Mouse (Mus musculus): ENCODE measurements around the gene Gm49384. TPM values are rescaled to one million over a fixed set of nuclear protein-coding genes. Genes with fewer than 3 reads are reported as not detected.
A peak's percentile ranks its signal among the peaks of the same experiment; 100 is the strongest.

Gm49384 gene
- polyA plus RNA-seq, 1 experiment = 2.5 TPM

DNA sequence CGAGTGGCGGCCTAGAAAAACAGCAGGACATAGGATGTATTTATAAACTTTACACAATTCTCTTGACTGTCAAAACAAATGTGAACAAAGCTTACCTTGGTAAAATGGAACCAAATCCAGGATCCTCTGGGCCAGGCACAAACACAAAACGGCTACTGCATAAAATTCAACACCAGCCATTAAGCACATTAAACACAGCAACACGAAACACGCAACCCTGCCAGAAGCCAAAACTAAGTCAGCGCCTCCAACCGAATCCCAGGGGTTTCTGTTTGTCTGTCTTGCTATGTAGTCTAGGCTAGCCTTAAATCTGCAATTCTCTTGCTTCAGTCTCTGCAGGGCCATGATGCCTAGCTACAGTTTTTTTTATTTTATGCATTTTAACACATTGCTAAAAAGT lies 3.9 kb upstream of the Gm49384 start:
- no peak for DNase-seq (ENCODE audit: extremely low spot score in 1 of 2, low spot score in 1 of 2)

- DNase-seq (ENCODE audit: extremely low spot score in 1 of 2, low spot score in 1 of 2) = no peak
Measured at GRCm38 (mm10) chr12:69207396-69207795, 3.3 kb upstream of the Gm49384 start.

GRCm38 (mm10) chr12:69198985-69199384 lies 5.1 kb downstream of the Gm49384 start:
- no peak for DNase-seq (ENCODE audit: extremely low spot score in 1 of 2, low spot score in 1 of 2)

- DNase-seq (ENCODE audit: extremely low spot score in 1 of 2, low spot score in 1 of 2) = peak; percentile 34 to 57
Measured at GRCm38 (mm10) chr12:69198164-69198535, 5.9 kb downstream of the Gm49384 start, which contains the start of gene Dnaaf2. Gene Dnaaf2, minus strand, starts transcription at chr12:69198429.

DNA sequence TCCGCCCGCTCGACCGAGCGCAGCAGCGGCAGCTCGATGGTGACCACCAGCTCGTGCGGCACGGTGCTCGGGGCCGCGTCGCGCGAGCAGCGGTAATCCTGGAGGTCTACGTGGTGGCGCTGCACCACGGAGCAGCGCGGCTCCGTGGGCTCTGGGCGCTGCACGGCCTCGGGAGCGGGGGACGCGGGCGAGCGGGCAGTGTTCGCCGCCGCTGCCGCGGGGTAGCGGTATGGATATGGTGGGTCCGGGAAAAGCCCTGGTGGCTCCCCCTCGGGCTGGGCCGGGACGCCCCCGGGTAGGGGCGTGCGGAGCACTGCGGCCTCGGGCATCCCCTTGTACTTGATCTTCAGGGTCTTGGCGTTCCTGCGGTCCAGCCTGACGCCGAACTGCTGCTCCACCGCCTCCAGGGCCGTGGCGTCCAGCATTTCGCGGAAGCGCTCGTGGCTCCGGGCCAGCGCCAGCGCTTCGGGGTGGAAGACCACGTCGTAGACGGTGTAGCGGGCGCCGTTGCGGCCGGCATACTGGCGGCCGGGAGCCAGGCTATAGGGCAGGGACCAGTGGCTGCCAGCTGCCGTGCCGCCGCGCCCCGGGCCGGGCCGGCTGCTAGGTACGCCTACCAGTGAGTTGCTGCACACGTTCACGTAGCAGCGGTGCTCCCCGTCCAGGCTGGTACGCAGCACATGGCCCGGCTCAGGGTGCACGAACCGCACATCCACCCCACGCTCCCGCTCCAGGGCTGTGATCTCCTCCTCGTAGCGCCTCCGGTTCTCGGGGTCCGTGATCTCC lies 6.5 kb downstream of the Gm49384 start:
- DNase-seq (ENCODE audit: extremely low spot score in 1 of 2, low spot score in 1 of 2) = peak in 1 of 2 experiments; percentile 28

DNA sequence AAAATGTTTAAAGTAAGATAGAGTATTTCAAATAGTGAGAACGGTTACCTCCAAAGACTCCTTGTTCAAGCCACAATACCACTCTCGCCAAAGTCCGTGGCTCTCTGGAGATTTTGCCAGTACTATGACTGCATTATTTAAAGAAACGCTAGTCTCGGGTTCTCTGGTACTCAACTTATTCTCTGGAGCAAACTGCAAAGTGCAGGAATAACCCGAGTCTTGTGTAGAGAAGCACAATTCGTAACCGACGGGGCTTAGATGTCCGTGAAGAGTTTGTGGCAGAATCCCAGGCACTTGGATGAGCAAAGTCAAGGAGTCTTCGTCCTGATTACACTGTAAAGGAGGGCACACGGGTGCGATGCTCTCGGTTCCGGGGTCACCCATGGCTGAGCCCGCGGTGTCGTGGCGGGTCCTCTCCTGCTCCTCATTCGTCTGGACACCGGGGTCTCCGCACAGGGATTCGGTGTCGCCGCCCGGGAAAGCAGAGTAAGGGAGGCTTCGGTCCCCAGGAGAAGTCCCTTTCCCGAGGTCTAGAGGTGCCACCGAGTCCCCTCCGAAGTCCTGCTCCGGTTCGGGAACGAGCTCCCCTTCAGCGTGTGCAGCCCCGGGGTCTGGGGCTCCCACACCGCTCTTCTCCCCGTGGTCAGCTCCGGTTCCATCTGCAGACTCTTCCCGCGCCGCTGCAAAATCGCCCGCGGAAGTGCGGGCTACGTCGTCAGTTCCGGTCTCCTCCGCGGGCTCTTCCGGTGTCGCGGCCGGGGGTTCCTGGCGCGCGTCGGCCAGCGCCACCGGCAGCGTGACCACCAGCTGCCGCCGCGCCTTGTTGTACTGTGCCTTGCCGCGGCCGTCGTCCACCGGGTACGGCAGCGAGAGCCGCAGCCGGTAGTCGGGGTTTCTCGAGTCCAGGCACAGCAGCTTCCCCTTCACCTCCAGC lies 7.4 kb downstream of the Gm49384 start, which contains the start of gene Gm49383:
Gene Gm49383, minus strand, starts transcription at position 661 of the 934 bp plus-strand sequence.
- DNase-seq (ENCODE audit: extremely low spot score in 1 of 2, low spot score in 1 of 2) = peak; percentile 22 to 69

DNA sequence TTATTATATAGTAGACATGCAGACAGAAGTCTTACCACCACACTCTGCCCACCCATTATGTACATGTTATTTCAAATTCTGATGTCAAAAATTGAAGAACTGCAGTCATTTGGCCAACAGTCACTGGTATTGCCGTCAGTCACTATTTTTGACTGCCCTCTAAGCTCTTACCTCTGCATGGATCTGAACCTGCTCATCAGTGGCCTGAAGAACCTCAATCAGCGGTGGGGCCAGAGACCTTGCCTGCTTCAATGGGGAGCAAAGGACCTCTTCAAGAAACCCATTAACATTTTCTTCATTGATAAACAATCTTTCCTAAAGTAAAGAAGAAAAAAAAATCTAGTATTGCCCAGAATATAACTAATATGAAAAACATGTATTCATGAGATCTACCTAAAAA lies 11.4 kb downstream of the Gm49384 start:
- no peak for DNase-seq (ENCODE audit: extremely low spot score in 1 of 2, low spot score in 1 of 2)

GRCm38 (mm10) chr12:69191396-69191795 lies 12.7 kb downstream of the Gm49384 start:
- no peak for DNase-seq (ENCODE audit: extremely low spot score in 1 of 2, low spot score in 1 of 2)

- no peak for DNase-seq (ENCODE audit: extremely low spot score in 1 of 2, low spot score in 1 of 2)
Measured at GRCm38 (mm10) chr12:69190522-69190921, 13.5 kb downstream of the Gm49384 start.

- no peak for DNase-seq (ENCODE audit: extremely low spot score in 1 of 2, low spot score in 1 of 2)
Measured at GRCm38 (mm10) chr12:69190074-69190473, 14.0 kb downstream of the Gm49384 start.

GRCm38 (mm10) chr12:69186811-69187471 lies 17.1 kb downstream of the Gm49384 start:
- no peak for DNase-seq (ENCODE audit: extremely low spot score in 1 of 2, low spot score in 1 of 2)

- DNase-seq (ENCODE audit: extremely low spot score in 1 of 2, low spot score in 1 of 2) = no peak
Measured at GRCm38 (mm10) chr12:69185371-69185770, 18.7 kb downstream of the Gm49384 start.

GRCm38 (mm10) chr12:69184342-69185295 lies 19.4 kb downstream of the Gm49384 start:
- DNase-seq (ENCODE audit: extremely low spot score in 1 of 2, low spot score in 1 of 2) = peak; percentile 19 to 44

GRCm38 (mm10) chr12:69183583-69184308 lies 20.3 kb downstream of the Gm49384 start, which contains the start of the genes Rpl36al and Mgat2:
Gene Rpl36al, minus strand, starts transcription at chr12:69184083.
Gene Mgat2, plus strand, starts transcription at chr12:69184157.
- peak; percentile 93 to 99 for DNase-seq (ENCODE audit: extremely low spot score in 1 of 2, low spot score in 1 of 2)

- no peak for DNase-seq (ENCODE audit: extremely low spot score in 1 of 2, low spot score in 1 of 2)
Measured at GRCm38 (mm10) chr12:69181800-69182199, 22.3 kb downstream of the Gm49384 start.

DNA sequence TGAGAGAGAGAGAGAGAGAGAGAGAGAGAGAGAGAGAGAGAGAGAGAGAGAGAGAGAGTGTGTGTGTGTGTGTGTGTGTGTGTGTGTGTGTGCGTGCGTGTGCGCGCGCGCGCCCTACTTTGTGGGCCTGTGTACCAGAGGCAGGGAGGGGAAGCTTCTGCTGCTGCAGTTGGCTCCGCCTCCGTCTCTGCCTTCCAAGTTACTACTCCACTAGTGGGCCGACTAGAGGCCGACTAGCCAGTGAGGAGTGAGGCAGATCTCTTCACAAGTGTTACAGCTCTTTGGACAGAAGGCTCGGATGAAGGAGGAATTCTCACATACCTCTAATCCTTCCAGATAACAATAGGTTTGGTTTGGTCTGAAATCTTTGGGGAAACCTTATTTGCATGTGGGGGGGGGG lies 24.7 kb downstream of the Gm49384 start:
- DNase-seq (ENCODE audit: extremely low spot score in 1 of 2, low spot score in 1 of 2) = no peak

GRCm38 (mm10) chr12:69177526-69177925 lies 26.5 kb downstream of the Gm49384 start:
- DNase-seq (ENCODE audit: extremely low spot score in 1 of 2, low spot score in 1 of 2) = no peak

- DNase-seq (ENCODE audit: extremely low spot score in 1 of 2, low spot score in 1 of 2) = no peak
Measured at GRCm38 (mm10) chr12:69175975-69176374, 28.1 kb downstream of the Gm49384 start.

- no peak for DNase-seq (ENCODE audit: extremely low spot score in 1 of 2, low spot score in 1 of 2)
Measured at GRCm38 (mm10) chr12:69171307-69171706, 32.8 kb downstream of the Gm49384 start.
